Comparison of ENCODE assay signal across 28 mouse cellular contexts in the genomic region with DNA sequence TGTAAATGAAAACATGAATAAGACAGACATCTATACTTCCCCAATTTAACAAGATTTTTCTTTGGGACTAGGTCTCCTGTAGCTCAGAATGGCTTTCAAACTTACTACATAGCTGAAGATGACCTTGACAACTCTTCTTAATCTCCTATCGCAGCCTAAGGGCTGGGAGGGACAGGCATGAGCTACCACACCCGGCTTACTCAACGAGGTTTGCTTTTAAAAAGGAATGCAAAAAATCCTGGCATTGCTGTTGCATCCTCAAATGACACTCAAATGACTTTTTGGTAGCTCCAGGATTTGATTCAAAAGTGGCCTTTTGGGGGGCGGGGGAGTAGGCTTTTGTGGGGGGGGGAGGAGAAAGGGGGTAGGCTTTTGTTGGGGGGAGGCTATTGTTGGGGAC. TPM values are rescaled to one million over a fixed set of nuclear protein-coding genes. Genes with fewer than 3 reads are reported as not detected.
DNase-seq lines count a peak whose midpoint lies in the region; ATAC-seq and TF ChIP-seq lines count a peak whose summit lies in the region.
"Had no signal": no experiment of that assay in that cellular context is flagged by ENCODE, and none has a peak within 500 bp of the region (broad histone marks: within the 10 kb centered on the region; RNA-seq: fewer than 3 reads in every experiment).

No protein-coding gene starts in this region.

- H3K4me3 ChIP-seq in spleen, adult 2 months (ENCODE audit: extremely low read depth, insufficient read depth, insufficient read length) = no peak overlapping the region
- no peak overlapping the region for H3K4me3 ChIP-seq in ES-E14 (ENCODE audit: insufficient read depth in 1 of 2, low read depth in 1 of 2, low read length in 2 of 2, poor library complexity in 1 of 2, severe bottlenecking in 1 of 2)
- H3K4me3 ChIP-seq in liver, embryonic 13.5 days (replicated peaks) = no peak overlapping the region
- no peak overlapping the region for H3K4me3 ChIP-seq in midbrain, postnatal 0 days (ENCODE audit: low read depth, low read length)
- H3K4me3 ChIP-seq: embryonic facial prominence, embryonic 12.5 days; forebrain, embryonic 10.5 days; gastrocnemius, adult 2 months; heart, embryonic 13.5 days; hindbrain, embryonic 10.5 days; hindbrain, embryonic 15.5 days; limb, embryonic 12.5 days; midbrain, embryonic 15.5 days; neural tube, embryonic 12.5 days had no signal

- H3K9me3 ChIP-seq in ES-E14 (ENCODE audit: control insufficient read depth, insufficient read depth, low read depth, low read length) = no peaks in the 10 kb centered on the region
- H3K9me3 ChIP-seq in liver, embryonic 13.5 days (replicated peaks) = no peaks in the 10 kb centered on the region
- H3K9me3 ChIP-seq in midbrain, postnatal 0 days (ENCODE audit: low read length) = no peaks in the 10 kb centered on the region
- H3K9me3 ChIP-seq: embryonic facial prominence, embryonic 12.5 days; forebrain, embryonic 10.5 days; heart, embryonic 13.5 days; hindbrain, embryonic 10.5 days; hindbrain, embryonic 15.5 days; limb, embryonic 12.5 days; midbrain, embryonic 15.5 days; neural tube, embryonic 12.5 days had no signal

- WGBS in spleen, adult 2 months = 32% methylated on average over 4 of the region's 4 CpGs
- WGBS in liver, embryonic 13.5 days (ENCODE audit: insufficient replicate concordance) = 17% methylated on average over 4 of the region's 4 CpGs
- WGBS in midbrain, postnatal 0 days = 53% methylated on average over 4 of the region's 4 CpGs

- H3K27me3 ChIP-seq in spleen, adult 2 months (ENCODE audit: control insufficient read depth, insufficient read depth, low read length) = 0 out of 2 replicates have a peak, but pooled peaks cover 1% of the 10 kb centered on the region
- no peaks in the 10 kb centered on the region for H3K27me3 ChIP-seq in liver, embryonic 13.5 days
- no peaks in the 10 kb centered on the region for H3K27me3 ChIP-seq in midbrain, postnatal 0 days (ENCODE audit: insufficient read depth, low read length)
- H3K27me3 ChIP-seq: embryonic facial prominence, embryonic 12.5 days; heart, embryonic 13.5 days; hindbrain, embryonic 15.5 days; limb, embryonic 12.5 days; midbrain, embryonic 15.5 days; neural tube, embryonic 12.5 days had no signal

- no peak for TF ChIP-seq POLR2A in spleen, adult 2 months (IDR thresholded peaks at IDR 0.05; ENCODE audit: low read depth, low read length)

- no peak for TF ChIP-seq CTCF in spleen, adult 2 months (IDR thresholded peaks at IDR 0.05; ENCODE audit: extremely low read depth, insufficient read depth, insufficient read length, insufficient replicate concordance)
- no peak for TF ChIP-seq CTCF in midbrain, postnatal 0 days (IDR thresholded peaks at IDR 0.05)

- peaks cover 25% of the 10 kb centered on the region for H3K4me1 ChIP-seq in spleen, adult 2 months (ENCODE audit: control insufficient read depth, insufficient read depth, insufficient read length)
- H3K4me1 ChIP-seq in ES-E14 (ENCODE audit: control insufficient read depth in 2 of 2, insufficient read depth in 2 of 2, low read length in 2 of 2, poor library complexity in 1 of 2) = peaks cover 6 to 7% of the 10 kb centered on the region in 2 experiments
- peaks cover 49% of the 10 kb centered on the region for H3K4me1 ChIP-seq in liver, embryonic 13.5 days (replicated peaks)
- peaks cover 10% of the 10 kb centered on the region; the same call in 1 of the 2 replicates for H3K4me1 ChIP-seq in midbrain, postnatal 0 days (ENCODE audit: insufficient read depth, low read length)

- intact Hi-C loops in left cerebral cortex, postnatal 14 days (cut with DNase I) = no loop called here

- no peak overlapping the region for H3K9ac ChIP-seq in ES-E14 (ENCODE audit: insufficient read depth, low read depth, low read length, poor library complexity, severe bottlenecking)
- peak overlapping the region; percentile 45 for H3K9ac ChIP-seq in liver, embryonic 13.5 days
- H3K9ac ChIP-seq in midbrain, postnatal 0 days (replicated peaks; ENCODE audit: low read length, poor library complexity, severe bottlenecking) = no peak overlapping the region
- H3K9ac ChIP-seq: embryonic facial prominence, embryonic 12.5 days; heart, embryonic 13.5 days; hindbrain, embryonic 15.5 days; limb, embryonic 12.5 days; midbrain, embryonic 15.5 days; neural tube, embryonic 12.5 days had no signal

- no peak for ATAC-seq in liver, embryonic 13.5 days (ENCODE audit: low read depth)
- ATAC-seq in midbrain, postnatal 0 days (ENCODE audit: low FRiP score) = no peak
- ATAC-seq: activated CD4-positive, CD25-positive, alpha-beta regulatory T cell, adult 4 months; forebrain, embryonic 16.5 days; inflammation-experienced regulatory T-cells, adult 6 months; lung, postnatal 0 days; midbrain, embryonic 15.5 days had no signal

- H3K27ac ChIP-seq in spleen, adult 2 months (ENCODE audit: insufficient read depth, low read length) = peak overlapping the region; percentile 58
- H3K27ac ChIP-seq in ES-E14 (ENCODE audit: insufficient read depth, low read depth, low read length, poor library complexity, severe bottlenecking) = peak overlapping the region; percentile 26; the same call in 1 of the 2 replicates
- H3K27ac ChIP-seq in liver, embryonic 13.5 days = peak overlapping the region; percentile 67
- no peak overlapping the region for H3K27ac ChIP-seq in midbrain, postnatal 0 days (ENCODE audit: low read depth, low read length)
- H3K27ac ChIP-seq: embryonic facial prominence, embryonic 12.5 days; forebrain, embryonic 10.5 days; gastrocnemius, adult 2 months; heart, embryonic 13.5 days; hindbrain, embryonic 10.5 days; hindbrain, embryonic 15.5 days; limb, embryonic 12.5 days; midbrain, embryonic 15.5 days; neural tube, embryonic 12.5 days had no signal

- no peaks in the 10 kb centered on the region for H3K36me3 ChIP-seq in spleen, adult 2 months (ENCODE audit: control insufficient read depth, insufficient read depth, low read length)
- H3K36me3 ChIP-seq in ES-E14 (ENCODE audit: control insufficient read depth, insufficient read depth, low read length, poor library complexity, severe bottlenecking) = no peaks in the 10 kb centered on the region
- H3K36me3 ChIP-seq in liver, embryonic 13.5 days = no peaks in the 10 kb centered on the region
- H3K36me3 ChIP-seq in midbrain, postnatal 0 days (ENCODE audit: insufficient read depth, low read length) = no peaks in the 10 kb centered on the region
- H3K36me3 ChIP-seq: embryonic facial prominence, embryonic 12.5 days; hindbrain, embryonic 10.5 days; hindbrain, embryonic 15.5 days; limb, embryonic 12.5 days; midbrain, embryonic 15.5 days; neural tube, embryonic 12.5 days had no signal

- peak overlapping the region; percentile 77 for H3K4me2 ChIP-seq in liver, embryonic 13.5 days
- no peak overlapping the region for H3K4me2 ChIP-seq in midbrain, postnatal 0 days (ENCODE audit: low read depth, low read length, poor library complexity, severe bottlenecking)
- H3K4me2 ChIP-seq: embryonic facial prominence, embryonic 12.5 days; heart, embryonic 13.5 days; hindbrain, embryonic 15.5 days; limb, embryonic 12.5 days; midbrain, embryonic 15.5 days; neural tube, embryonic 12.5 days had no signal

- in situ Hi-C loops in ES-E14 (cut with MboI; ENCODE audit: low sequenced_read_pairs in 2 of 2, unreplicated experiment in 2 of 2) = no loop called here

- no peak for DNase-seq in spleen, adult 2 months (ENCODE audit: low read depth in 1 of 2, low spot score in 2 of 2)
- no peak for DNase-seq in spleen, postnatal 4 days (ENCODE audit: low spot score in 2 of 2)
- no peak for DNase-seq in ES-E14 (ENCODE audit: low read depth, low spot score)
- no peak for DNase-seq in liver, embryonic 13.5 days
- DNase-seq in left cerebral cortex, postnatal 14 days (ENCODE audit: low spot score in 2 of 2) = no peak
- no peak for DNase-seq in midbrain, postnatal 0 days (ENCODE audit: low spot score)
- no peak for DNase-seq in lung, postnatal 14 days
- DNase-seq: adrenal gland, adult 8-10 months; cerebellum, adult 8-10 months; cerebellum, postnatal 25 days; gastrocnemius, adult 2 months; heart, postnatal 10 days; kidney, adult 11 months; kidney, postnatal 14 days; lung, adult 18-20 months; right cerebral cortex, adult 18-20 months had no signal

TF ChIP-seq in ES-E14, 5 proteins besides CTCF, POLR2A, EP300 and RAD21:
- TF ChIP-seq HCFC1 (IDR thresholded peaks at IDR 0.05; ENCODE audit: borderline replicate concordance, insufficient read depth, low read length) (no peak), CHD2 (IDR thresholded peaks at IDR 0.05; ENCODE audit: low read depth, low read length) (0 out of 2 replicates have a peak, but pooled peaks have one; percentile 13)
TF ChIP-seq in ES-E14: peak in this region for 1.

RNA-seq across cellular contexts. Expression of gene Usp24, which starts 2.1 kb away (rescaled TPM):
- 12.1 and 12.8 TPM in 2 replicates for polyA plus RNA-seq in spleen, adult 2 months (2012; rRNA removed)
- total RNA-seq in ES-E14 (2012; rRNA removed) = 30.5 TPM in 2 replicates
- polyA plus RNA-seq in liver, embryonic 13.5 days (2015; fragmentation: Nextera tagmentation; extraction: Ambion mirVana) = 5.8 and 6.5 TPM in 2 replicates
- 10 to 100 TPM; 39.6 to 40.5 TPM for total RNA-seq in left cerebral cortex, postnatal 14 days (2021)
- 28.6 and 36.1 TPM in 2 replicates for total RNA-seq in midbrain, postnatal 0 days (2014; rRNA removed)
- polyA plus RNA-seq in midbrain, postnatal 0 days (2015; fragmentation: Nextera tagmentation; extraction: Ambion mirVana) = 6.6 and 10.2 TPM in 2 replicates
